Mouse (Mus musculus) layer of hippocampus, postnatal 25 days (tissue): ENCODE data around the gene Slc9a2. TPM values are rescaled to one million over a fixed set of nuclear protein-coding genes. Genes with fewer than 3 reads are reported as not detected.
A peak's percentile ranks its signal among the peaks of the same experiment; 100 is the strongest.

Experiments used
- DNase-seq, 2 experiments: peaks; one replicate each; pipeline ENCODE4 v3.0.0; 2022; ENCODE audit warnings: mixed read lengths in 2 of 2, low spot score in 1 of 2; ENCODE audit errors: extremely low spot score in 1 of 2
- total RNA-seq, 2 experiments: library from RNA; stranded (reverse); gene quantifications; 2 replicates each; pipeline ENCODE4 v1.2.3; 2021

Gene Slc9a2
- total RNA-seq, 2 experiments from 2014 or later = 23.7 to 23.8 TPM

DNA sequence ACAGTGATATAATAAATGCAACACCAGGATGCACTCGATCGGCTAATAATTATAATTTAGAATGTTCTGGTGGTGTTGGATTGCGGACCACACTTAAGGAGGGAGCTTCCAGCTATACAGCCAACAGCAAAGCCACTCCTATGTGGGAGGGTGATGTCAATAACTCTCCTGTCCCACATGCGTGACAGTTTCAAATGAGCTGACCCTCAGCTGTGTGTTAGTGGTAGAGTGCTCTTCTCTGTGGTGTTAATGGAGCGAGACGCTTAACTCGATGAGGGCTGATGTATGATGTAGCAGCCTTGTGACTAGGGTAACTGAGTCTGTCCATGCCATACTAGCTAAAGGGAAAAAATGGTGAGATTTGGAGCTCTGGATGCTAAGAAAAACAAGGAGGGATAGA lies 103.1 kb downstream of the Slc9a2 start:
- DNase-seq = no peak

DNA sequence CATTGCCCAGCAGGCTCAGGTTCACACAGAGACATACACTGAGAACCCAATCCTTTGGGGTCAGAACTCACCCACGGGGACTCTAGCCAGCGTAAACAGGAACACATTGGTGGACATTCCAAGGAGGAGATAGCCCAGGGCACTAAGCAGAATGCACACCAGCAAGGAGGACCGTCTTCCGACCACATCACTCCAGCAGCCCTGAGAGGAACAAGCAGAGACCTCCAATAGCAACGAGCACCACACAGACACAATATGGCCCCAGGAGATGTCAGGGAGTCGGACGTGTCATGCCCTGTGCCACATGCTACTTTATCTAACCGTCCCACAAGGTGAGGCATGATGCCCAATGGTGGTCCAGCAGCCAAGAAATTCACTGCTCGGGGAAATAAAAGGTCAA lies 103.9 kb downstream of the Slc9a2 start:
- no peak for DNase-seq

DNA sequence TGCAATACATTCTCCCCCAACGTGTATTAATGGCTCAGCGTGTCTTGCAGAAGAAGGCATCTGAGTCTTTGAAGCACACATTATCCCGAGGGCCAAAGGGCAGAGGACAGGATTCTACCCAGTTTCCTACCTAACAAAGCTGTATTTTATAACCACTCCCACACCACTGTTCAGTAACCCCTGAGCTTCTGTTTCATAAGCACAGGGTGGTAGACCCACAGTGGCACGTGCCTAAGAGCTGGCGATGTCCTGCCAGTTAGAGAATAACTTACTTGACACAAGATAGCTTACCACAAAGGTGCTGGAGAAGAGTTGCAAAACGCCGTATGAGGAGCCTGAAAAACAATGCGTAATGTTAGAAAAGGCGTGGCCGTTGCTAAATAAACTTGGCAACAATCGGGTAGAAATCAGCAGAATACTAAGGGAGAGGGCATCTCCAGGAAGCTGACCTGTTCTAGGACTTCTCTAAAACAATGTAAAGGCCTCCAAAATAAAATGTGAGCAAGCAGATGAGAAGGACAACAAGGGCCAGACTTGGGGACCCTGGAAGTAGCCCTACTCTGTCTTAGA lies 105.6 kb downstream of the Slc9a2 start:
- DNase-seq = no peak

DNA sequence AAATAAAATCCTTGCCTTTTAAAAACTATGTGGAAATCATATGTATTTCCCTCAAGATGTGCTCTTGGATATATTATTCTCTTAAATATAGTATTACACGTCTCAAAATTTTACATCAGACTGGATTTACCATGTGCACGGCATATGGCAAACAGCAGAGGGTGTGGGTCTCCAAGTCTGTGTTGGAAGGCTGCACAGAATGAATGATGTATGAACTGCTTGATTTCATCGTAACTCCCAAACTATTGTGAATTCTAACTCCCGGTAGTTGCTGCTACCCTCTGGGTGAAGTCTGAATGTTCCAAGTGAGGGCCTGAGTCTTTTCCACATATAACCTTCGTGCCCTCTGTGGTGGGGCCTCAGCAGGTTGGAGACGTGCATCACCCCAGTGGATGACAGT lies 108.6 kb downstream of the Slc9a2 start:
- DNase-seq = no peak

DNA sequence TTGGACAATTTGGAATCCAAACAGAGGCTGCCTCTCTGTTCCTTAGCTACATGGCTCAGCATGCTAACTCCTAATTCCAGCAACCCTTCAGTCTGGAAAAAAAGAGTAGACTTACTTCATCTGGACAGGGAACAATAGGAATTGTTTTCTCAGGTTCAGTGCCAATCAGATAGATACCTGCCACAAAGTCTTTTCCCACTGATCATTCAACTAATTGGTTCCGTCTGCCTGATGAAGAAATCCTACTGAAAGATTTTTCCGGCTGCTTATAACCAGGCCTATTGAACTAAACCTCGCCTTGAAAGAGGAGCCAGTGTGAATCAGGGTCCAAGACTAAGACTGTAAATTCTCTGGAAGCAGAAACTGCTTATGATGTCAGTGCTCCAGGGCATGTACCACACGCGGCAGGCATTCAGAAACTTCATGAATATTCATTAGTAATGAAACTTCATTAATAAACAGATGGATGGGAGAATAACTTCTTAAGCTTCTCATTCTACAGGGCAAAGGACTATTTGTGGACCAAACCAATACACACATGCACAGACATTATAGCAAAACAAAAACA lies 109.4 kb downstream of the Slc9a2 start:
- no peak for DNase-seq

DNA sequence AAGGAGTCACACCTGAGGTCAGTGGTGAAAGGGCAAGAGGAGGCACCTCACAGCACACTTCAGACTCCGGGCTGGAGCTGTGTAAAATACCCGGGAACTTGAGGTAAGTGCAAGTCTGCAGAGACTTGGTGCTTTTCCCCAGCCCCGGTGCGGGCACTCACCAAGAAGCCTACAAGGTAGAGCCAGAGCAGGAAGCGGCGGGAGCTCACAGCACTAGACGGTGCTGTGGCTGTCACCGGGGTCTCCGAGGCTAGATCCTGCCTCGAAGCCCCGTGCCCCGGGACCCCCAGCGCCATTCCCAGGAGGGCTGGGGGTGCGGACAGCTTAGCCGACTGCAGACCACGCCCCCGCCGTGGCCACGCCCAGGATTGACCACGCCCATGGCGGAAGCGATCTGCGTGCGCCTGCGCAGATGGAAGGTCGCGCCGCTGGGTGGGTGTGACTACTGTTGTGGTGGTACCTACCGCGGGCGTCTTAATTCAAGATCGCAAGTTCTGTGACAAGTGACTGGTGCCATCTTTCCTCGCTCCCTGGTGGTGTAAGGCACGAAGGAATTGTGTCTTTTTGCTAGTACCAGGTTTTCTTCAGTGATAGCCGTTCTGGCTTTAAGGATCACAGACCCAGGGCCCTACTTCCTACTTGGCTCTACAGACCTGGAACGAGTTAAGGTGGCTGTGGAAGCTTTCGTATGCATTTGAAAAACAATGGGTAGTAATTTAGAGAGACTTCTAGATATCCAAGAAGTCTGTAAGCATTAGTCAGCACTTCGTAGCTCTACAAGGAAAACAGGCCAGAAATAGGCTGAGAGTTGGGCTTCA lies 110.2 kb downstream of the Slc9a2 start, which contains the start of gene Mfsd9:
Gene Mfsd9 (minus strand): TSS at position 364 of the 818 bp plus-strand sequence.
- DNase-seq = peak; percentile 85 to 89

DNA sequence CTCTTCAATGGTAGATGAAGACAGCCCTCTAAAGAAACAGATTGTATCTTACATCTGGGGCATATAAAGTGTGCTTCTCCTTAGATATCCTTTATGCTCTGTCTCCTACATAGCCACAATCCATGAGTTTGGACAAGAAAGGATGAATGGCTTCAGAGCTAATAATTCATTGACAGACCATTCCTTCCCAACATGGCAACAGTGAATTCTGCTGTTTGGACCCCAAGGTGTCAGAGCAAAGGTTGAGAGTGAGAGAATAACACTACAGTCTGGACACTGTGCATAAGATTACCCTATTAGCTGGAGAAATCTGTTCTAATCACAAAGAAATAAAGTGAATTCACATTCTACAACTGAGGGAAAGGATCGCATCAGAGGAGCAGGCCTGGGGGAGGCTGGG lies 115.1 kb downstream of the Slc9a2 start:
- DNase-seq = no peak

DNA sequence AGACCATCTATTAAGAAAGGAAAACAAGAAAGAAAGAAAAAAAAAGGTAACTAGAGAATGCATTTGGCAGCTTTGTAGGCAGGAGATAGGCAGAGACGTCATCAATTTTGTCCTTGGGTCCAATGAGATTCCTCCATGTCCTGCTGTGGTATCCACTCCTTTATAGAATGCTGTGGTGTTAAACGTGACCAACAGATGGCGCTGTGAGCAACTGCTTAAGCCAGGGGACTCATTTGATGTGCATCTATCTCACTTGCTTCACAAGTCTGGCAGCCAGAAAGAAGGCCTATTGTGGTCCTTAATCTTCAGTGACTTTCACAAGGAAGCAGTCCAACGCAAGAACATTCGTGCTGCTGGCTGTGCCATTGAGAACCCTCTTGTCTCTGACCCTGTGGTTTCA lies 117.0 kb downstream of the Slc9a2 start:
- peak; percentile 34 to 80 for DNase-seq

DNA sequence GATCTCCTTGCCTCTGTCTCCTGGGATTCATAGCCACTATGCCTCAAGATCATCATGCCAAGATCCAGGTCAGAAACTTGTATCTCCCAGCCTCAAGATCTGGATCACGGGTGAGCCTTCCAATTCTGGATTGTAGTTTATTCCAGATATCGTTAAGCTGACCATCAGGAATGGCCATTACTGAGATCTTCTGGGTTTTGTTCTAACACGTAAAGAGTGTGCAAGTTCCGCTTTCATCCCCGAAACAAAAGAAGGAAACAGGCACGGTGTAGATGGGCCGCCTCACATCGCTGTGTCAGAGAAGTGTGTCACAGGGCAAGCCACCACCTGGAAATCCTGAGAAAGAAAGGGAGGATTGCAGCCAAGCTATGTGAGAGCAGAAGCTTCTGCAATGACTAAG lies 118.7 kb downstream of the Slc9a2 start:
- no peak for DNase-seq

DNA sequence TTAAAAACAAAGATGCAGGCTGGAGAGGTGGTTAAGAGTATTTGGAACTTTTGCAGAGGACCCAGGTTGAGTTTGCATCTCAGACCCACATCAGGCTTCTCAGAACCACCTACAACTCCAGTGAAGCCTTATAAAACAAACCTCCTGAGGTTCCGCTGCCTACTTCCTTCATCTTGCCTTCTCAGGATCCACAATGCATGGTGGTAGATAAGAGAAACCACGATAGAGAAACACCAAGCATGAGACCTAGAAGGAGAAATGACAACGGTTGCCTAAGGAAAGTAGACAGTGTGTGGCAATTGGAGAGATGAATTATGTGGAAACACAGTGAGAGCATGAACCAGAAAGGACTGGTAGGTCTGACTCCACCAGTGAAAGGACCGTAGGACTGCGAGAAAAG lies 120.5 kb downstream of the Slc9a2 start:
- DNase-seq = no peak

DNA sequence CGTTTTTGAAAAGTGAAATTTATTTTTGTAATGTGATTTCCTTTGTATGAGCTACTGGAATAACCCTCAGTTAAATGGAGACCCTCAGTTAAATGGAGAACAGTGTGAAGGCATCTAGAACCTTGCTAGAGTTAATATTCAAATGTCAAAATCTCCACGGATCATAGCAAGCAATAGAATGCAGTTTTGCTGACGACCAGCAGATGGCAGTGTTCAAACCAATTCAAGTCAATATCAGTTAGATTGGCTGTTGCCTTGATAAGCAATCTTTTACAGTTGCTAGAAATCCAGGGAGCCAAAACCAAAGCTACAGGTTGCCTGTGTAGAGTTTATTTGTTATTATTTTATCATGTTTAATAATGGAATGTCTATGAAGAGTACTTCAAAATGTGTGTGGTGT lies 122.4 kb downstream of the Slc9a2 start:
- peak; percentile 29 to 69 for DNase-seq

DNA sequence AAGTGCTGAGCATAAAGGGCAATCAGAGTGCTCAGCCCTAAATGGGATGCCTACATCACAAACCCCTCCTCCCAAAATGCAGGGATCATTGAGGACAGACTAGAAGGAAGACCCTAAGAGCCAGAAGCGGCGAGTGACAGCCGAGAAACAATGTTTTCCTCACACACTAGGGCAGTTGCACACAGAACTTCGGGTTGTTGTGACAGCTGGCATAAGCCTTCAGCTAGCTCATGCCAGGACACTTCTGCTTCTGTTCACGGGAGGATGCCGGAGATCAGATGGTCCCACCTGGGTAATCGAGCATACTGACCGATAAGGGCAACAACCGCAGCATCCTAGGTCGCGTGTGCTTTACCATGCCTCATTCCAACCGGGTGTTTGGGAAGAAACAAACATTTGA lies 123.7 kb downstream of the Slc9a2 start:
- no peak for DNase-seq

DNA sequence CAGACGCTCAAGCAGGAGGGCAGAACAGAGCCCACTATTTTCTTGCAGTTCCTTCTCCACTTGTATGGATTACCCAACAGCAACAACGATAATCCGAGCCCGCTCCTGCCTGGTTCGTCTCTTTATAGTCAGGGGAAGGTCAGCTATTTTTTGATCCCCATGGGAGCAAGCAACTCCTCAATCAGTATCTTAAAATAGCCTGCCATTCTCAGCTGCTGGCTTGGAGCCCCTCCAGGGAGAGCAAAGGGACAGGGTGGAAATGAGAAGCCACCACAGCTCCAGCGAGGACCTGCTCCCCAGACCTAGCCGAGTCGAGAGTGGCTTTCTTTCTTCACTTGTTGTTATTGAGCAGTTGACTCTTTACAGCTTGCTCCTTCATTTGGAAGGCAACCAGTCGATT lies 125.0 kb downstream of the Slc9a2 start, which contains the start of gene Tmem182:
Gene Tmem182 (plus strand): TSS at position 251 of the 400 bp plus-strand sequence.
- no peak for DNase-seq

DNA sequence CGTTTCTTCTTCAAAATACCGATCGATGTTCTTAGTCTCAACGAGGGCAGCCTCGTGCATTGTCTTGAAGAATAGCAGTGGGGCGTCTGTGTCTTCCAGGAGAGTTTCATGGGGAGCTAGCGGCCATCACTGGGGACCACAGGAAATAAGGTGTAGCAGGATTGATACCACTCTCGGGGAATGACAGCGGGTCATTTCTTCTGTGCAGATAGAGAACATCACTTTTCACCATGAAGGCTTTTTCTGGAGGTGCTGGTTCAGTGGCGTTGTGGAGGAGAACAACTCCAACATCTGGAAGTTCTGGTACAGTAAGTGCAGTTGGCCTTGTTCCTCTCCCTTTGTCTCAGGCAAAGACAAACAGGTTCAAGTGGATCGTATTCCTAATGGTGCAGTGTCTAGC lies 125.5 kb downstream of the Slc9a2 start:
- DNase-seq = no peak

DNA sequence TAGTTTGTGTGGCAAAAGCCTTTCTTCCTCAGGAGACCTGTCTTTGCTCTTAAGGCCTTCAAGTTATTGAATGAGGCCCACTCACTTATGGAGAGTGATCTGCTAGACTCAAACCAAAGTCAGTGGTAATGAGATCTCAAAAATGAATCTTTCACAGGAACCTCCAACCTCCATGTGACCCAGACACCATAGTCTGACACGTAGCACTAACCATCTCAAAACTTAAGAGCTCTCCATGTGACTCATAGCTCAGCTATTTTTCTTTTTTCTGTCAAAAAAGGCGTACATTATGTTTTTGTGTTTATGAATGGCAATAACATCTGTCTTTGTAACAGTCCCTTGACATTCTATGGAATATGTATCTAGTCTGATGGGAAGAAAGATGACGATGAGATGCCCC lies 128.3 kb downstream of the Slc9a2 start:
- DNase-seq = no peak

DNA sequence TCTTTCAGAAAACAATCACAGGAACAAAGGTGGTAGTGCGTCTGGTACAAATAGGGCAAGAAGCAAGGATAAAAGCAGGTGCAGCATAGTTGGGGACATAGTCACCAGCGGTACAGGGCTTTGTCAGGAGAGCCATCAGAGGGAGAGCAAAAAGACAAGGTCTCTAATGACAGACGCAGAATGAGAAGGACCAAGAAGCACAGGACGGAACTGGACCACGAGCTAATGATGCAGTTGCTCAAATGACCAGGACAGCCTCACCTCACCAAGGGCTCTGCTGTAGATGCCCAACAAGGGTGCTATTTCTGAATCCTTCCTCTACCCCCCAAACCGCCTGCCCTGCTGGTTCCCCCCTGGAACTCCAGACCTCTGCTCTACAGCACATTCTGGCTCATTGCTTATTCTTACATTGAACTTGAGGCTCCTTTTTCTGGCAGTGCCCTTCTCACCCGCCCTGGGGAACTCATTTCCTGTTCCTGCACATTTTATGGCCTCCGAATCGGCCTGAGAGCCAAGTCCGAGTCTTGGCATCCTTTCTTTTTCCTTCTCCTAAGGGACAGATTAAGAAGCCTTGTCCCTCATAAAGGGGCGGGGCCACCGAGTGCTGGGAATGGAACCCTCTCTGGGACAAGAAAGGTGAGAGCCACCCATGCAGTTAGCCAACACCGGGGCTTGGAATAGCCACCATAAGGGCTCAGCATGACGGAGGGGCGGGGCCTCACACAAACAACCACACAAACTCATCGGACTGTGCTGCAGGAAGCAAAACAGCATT lies 134.9 kb downstream of the Slc9a2 start:
- DNase-seq = no peak

Other genes with a start within 250 kb of the Slc9a2 start
- gene Il18r1, start 215.0 kb upstream of the Slc9a2 start, total RNA-seq = not detected
- under 1 TPM in 1 of 2 experiments, not detected in 1; 0.05 TPM for gene Il18rap, start 165.2 kb upstream of the Slc9a2 start, total RNA-seq
- 10 to 100 TPM; 19.5 to 19.6 TPM for gene Slc9a4, start 100.5 kb upstream of the Slc9a2 start, total RNA-seq
- 1 to 10 TPM; 4.2 to 4.5 TPM for gene Mfsd9, start 110.1 kb downstream of the Slc9a2 start, total RNA-seq
- gene Tmem182, start 125.0 kb downstream of the Slc9a2 start, total RNA-seq = under 1 TPM; 0.20 to 0.21 TPM